Mouse (Mus musculus) limb, embryonic 13.5 days (tissue): ENCODE measurements around the gene Serpinf2. TPM values are rescaled to one million over a fixed set of nuclear protein-coding genes. Genes with fewer than 3 reads are reported as not detected.
"Not testable (repeated sequence)": the region's sequence is repeated elsewhere in the genome, so short reads cannot be mapped to it uniquely, and the experiment has no call there.

Source experiments
- ATAC-seq: fragments of 200-750 bp; cut with Nextera tagmentation; 2 replicates; pipeline ENCODE4 v1.8.0; 2017; ENCODE audit warnings: low read depth, moderate number of reproducible peaks, moderate TSS enrichment; ENCODE audit not compliant: low FRiP score
- H3K27ac ChIP-seq: fragments of 300-500 bp; sonication (generic); 2 replicates; pipeline ENCODE4 v1.5.1; 2015; ENCODE audit warnings: inconsistent platforms, mild to moderate bottlenecking, moderate library complexity
- H3K27me3 ChIP-seq: fragments of 300-500 bp; sonication (generic); 2 replicates; pipeline ENCODE4 v1.6.1; 2015; ENCODE audit warnings: mild to moderate bottlenecking, inconsistent platforms
- H3K36me3 ChIP-seq: fragments of 300-500 bp; sonication (generic); 2 replicates; pipeline ENCODE4 v1.6.1; 2015; ENCODE audit warnings: inconsistent platforms, mild to moderate bottlenecking, moderate library complexity
- H3K4me1 ChIP-seq: fragments of 300-500 bp; sonication (generic); 2 replicates; pipeline ENCODE4 v1.6.1; 2015; ENCODE audit warnings: inconsistent platforms
- H3K4me2 ChIP-seq: fragments of 300-500 bp; sonication (generic); replicated peaks from 2 replicates; pipeline ENCODE4 v1.6.1; 2015; ENCODE audit warnings: inconsistent platforms, mild to moderate bottlenecking, moderate library complexity
- H3K4me3 ChIP-seq: fragments of 300-500 bp; sonication (generic); 2 replicates; pipeline ENCODE4 v1.5.1; 2015; ENCODE audit warnings: moderate library complexity, mild to moderate bottlenecking, inconsistent platforms
- H3K9ac ChIP-seq: fragments of 300-500 bp; sonication (generic); 2 replicates; pipeline ENCODE4 v1.6.1; 2015; ENCODE audit warnings: mild to moderate bottlenecking, inconsistent platforms
- H3K9me3 ChIP-seq: fragments of 300-500 bp; sonication (generic); 2 replicates; pipeline ENCODE4 v1.6.1; 2016; ENCODE audit warnings: inconsistent platforms
- WGBS: fragments of 180-500 bp; shearing (Covaris S2); methylation state at CpG from one replicate; pipeline ENCODE4 v1.1.7; 2015; 5-methylcytosine and 5-hydroxymethylcytosine counted together
- microRNA counts: library from miRNA; unstranded; fragments of <30 nt; microRNA quantifications from one replicate; lab custom pipeline; 2016
- microRNA-seq: library from miRNA; unstranded; fragments of <30 nt; microRNA quantifications from one replicate; pipeline ENCODE4, GENCODE M21; 2016
- polyA plus RNA-seq: library from polyadenylated mRNA; unstranded; fragments of >200 nt; fragmentation: Nextera tagmentation; extraction: Ambion mirVana; gene quantifications from 2 replicates; pipeline ENCODE4 v1.2.1, GENCODE M21; 2015

Gene Serpinf2
- polyA plus RNA-seq, 1 experiment from 2014 or later = 0.14 TPM

DNA sequence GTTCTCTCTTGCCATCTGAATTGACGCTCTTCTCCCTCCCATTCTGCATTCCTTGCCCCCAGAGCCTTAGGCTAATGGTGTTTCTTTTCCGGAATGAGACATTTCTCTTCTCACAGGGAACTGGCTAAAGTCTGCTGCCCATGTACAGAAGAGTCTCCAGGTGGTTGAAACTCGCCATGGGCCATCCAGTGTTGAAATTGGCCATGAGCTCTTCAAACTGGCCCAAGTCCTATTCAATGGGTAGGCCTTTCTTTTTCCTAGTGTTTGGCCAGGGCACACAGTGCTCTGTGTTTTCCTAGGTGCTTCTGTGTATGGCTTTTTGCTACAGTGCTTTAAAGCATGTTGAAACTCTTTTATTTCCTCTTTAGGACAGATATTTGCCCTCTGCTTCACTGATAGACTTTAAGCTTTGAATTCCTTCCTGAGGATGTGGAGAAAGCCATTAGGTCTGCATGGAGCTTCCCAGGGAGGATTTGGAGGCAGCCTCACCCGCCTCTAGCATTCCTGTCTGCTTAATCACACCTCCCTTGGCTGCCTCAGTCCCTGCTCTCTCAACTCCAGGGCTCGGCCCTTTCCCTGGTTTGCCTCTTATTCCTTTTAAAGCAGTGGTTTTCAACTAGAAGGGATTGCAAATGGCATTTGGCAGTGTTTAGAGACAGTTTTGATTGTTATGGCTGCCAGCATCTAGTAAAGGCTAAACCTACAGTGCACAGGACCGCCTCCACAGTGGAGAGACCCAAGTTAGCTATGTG is 35.9 kb downstream of the Serpinf2 start:
- no peaks in the 10 kb centered on the region for H3K9me3 ChIP-seq
- no peaks in the 10 kb centered on the region for H3K4me1 ChIP-seq
- peaks cover 22% of the 10 kb centered on the region for H3K36me3 ChIP-seq
- H3K4me2 ChIP-seq = no peak overlapping the region
- no peak for ATAC-seq
- no peak overlapping the region for H3K9ac ChIP-seq
- H3K27ac ChIP-seq = no peak overlapping the region
- WGBS = 70% methylated on average over 6 of the region's 6 CpGs
- H3K4me3 ChIP-seq = no peak overlapping the region
- no peaks in the 10 kb centered on the region for H3K27me3 ChIP-seq

DNA sequence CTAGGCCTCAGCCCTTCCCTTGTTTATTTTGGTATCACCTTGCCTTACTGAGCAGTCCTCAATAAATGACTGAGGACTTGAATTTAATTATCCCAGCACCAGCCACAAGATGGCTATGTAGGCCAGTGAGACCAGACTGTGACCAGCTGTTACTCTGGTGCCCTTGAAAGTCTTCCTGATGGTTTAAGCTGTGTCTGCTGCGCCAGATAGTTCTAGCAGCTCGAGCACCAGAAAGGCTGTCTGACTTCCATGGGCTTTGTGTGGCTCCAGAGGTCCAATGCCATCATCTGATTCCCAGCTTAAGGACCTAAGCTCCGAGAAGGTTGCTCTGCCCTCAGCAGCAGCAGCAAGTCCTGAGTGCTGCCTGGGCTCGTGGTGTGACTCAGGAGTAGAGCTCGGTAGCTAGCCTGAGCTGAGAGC is 37.1 kb downstream of the Serpinf2 start:
- Histone ChIP-seq H3K4me3 (no peak overlapping the region), H3K4me1 (no peaks in the 10 kb centered on the region), H3K9ac (no peak overlapping the region), H3K4me2 (no peak overlapping the region), H3K27ac (no peak overlapping the region), H3K36me3 (peaks cover 22% of the 10 kb centered on the region), H3K9me3 (no peaks in the 10 kb centered on the region), H3K27me3 (no peaks in the 10 kb centered on the region)
- WGBS = 58% methylated on average over 5 of the region's 5 CpGs
- no peak for ATAC-seq

DNA sequence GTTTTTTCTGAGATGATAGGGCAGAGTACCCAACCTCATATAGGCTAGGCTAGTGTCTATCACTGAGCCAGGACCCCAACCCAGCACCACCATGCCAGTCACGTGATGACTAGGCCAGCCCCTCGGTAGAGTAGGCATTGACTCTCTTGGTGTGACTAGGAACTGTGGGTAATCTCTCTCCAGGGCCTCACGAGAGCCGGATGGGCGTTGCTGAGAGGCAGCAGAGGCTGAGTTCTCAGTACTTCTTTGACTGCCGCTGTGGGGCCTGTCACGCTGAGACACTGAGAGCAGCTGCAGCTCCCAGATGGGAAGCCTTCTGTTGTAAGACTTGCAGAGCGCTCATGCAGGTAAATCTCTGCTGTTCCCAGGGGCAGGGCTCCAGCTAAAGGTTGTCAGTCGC is 39.3 kb downstream of the Serpinf2 start:
- H3K4me3 ChIP-seq = no peak overlapping the region
- peaks cover 22% of the 10 kb centered on the region for H3K36me3 ChIP-seq
- H3K9ac ChIP-seq = no peak overlapping the region
- H3K4me2 ChIP-seq = no peak overlapping the region
- H3K27ac ChIP-seq = no peak overlapping the region
- WGBS = 74% methylated on average over 9 of the region's 9 CpGs
- no peaks in the 10 kb centered on the region for H3K27me3 ChIP-seq
- no peak for ATAC-seq
- no peaks in the 10 kb centered on the region for H3K9me3 ChIP-seq
- no peaks in the 10 kb centered on the region for H3K4me1 ChIP-seq

DNA sequence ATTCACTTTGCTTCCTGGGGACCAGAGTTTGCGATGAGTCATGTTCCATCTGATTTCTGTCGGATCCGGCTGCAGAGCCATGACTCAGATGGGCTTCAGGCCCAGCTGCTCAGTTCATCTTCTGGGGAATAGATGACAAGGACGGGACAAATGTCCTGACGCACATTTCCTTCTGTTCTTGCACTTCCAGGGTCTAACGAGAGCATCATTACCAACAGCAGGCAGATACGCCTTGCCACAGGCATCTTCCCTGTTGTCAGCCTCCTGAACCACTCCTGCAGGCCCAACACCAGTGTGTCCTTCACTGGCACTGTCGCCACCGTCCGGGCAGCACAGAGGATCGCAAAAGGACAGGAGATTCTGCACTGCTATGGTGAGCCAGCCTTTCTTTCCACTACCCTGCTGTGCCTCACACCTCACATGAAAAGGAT is 40.0 kb downstream of the Serpinf2 start:
- H3K4me3 ChIP-seq = no peak overlapping the region
- no peak overlapping the region for H3K9ac ChIP-seq
- H3K27me3 ChIP-seq = no peaks in the 10 kb centered on the region
- H3K4me2 ChIP-seq = no peak overlapping the region
- ATAC-seq = no peak
- 79% methylated on average over 11 of the region's 11 CpGs for WGBS
- no peak overlapping the region for H3K27ac ChIP-seq
- no peaks in the 10 kb centered on the region for H3K4me1 ChIP-seq
- 0 out of 2 replicates have a peak, but pooled peaks cover 3% of the 10 kb centered on the region for H3K9me3 ChIP-seq
- H3K36me3 ChIP-seq = peaks cover 22% of the 10 kb centered on the region

DNA sequence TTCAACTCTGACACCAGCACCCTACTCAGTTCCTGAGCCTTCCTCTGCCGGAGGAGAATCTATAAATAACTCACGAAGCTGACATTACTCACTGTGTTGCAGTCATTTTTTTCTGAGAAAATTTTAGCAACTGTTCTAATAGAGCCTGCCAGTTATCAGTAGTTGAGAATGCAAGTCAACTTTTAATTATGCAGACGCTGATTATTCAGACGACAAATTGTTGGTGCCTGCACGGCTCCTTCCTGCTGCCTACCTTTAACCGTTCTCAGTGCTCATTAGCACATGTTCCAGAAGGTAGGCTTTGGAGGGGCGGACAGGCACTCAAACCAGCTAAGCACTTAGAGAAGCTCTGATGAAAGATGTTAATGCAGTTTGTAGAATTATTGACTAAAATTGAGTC is 41.9 kb downstream of the Serpinf2 start:
- Histone ChIP-seq H3K4me1 (no peaks in the 10 kb centered on the region), H3K36me3 (peaks cover 17% of the 10 kb centered on the region), H3K27ac (no peak overlapping the region), H3K4me2 (no peak overlapping the region), H3K9me3 (0 out of 2 replicates have a peak, but pooled peaks cover 3% of the 10 kb centered on the region), H3K4me3 (no peak overlapping the region), H3K27me3 (no peaks in the 10 kb centered on the region), H3K9ac (no peak overlapping the region)
- no peak for ATAC-seq
- 74% methylated on average over 7 of the region's 7 CpGs for WGBS

DNA sequence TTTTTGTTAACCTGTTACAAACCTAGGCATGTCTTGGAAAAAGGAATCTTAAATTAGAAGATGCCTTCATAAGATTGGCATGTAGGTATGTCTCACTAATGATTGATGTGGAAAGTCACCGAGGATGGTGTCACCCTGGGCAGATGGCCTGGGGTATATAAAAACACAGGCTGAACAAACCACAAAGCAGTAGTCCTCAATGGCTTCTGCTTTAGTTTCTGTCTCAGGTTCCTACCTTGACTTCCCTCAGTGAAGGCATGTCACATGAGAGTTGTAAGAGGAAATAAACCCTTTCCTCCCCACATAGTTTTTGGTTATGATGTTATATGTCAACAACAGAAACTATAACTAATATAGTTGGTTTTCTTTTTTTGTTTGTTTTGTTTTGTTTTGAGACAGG is 43.8 kb downstream of the Serpinf2 start:
- ATAC-seq = no peak
- Histone ChIP-seq H3K27me3 (no peaks in the 10 kb centered on the region), H3K27ac (no peak overlapping the region), H3K9me3 (0 out of 2 replicates have a peak, but pooled peaks cover 3% of the 10 kb centered on the region), H3K4me3 (no peak overlapping the region), H3K4me1 (no peaks in the 10 kb centered on the region), H3K36me3 (peaks cover 14% of the 10 kb centered on the region), H3K4me2 (no peak overlapping the region), H3K9ac (no peak overlapping the region)
- WGBS = 83% methylated on average over 1 of the region's 1 CpGs

DNA sequence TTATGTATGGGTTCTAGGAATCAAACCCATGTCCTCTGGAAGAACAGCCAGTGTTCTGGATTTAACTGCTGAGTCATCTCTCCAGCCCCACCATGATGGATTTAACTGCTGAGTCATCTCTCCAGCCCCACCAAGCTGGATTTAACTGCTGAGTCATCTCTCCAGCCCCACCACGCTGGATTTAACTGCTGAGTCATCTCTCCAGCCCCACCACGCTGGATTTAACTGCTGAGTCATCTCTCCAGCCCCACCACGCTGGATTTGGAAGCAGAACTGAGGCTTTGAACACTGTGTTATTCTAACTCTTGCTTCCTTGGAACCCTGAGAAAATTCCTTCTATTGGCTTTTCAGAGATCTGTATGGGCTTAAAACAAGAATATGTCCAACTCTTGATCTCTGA is 55.9 kb downstream of the Serpinf2 start:
- H3K9ac ChIP-seq, H3K9me3 ChIP-seq, H3K27ac ChIP-seq, H3K4me2 ChIP-seq, H3K4me1 ChIP-seq, ATAC-seq, H3K27me3 ChIP-seq, H3K4me3 ChIP-seq: not testable (repeated sequence)
- 63% methylated on average over 3 of the region's 3 CpGs for WGBS
- H3K36me3 ChIP-seq = peaks cover 13% of the 10 kb centered on the region

MicroRNA genes within 50 kb of the gene (microRNA counts, 519-probe panel; counts per million panel counts)
- microRNA mmu-miR-22 (lab: Ali Mortazavi, UCI) = 4,156 counts per million, percentile 80 among the panel's probes with 10 or more counts

Small RNA genes lying within 50 kb of the gene (microRNA-seq; reads per million reads assigned to microRNA genes)
- gene Mir22 = 2,198 reads per million, percentile 83 among the genes with 10 or more reads in this experiment

Other genes starting within 250 kb of the Serpinf2 start
- gene Dph1, start 248.3 kb downstream of the Serpinf2 start, polyA plus RNA-seq = 23.9 and 24.9 TPM in 2 replicates
- gene Rtn4rl1, start 245.8 kb downstream of the Serpinf2 start, polyA plus RNA-seq = 2.3 and 3.1 TPM in 2 replicates
- gene Rpa1, start 91.3 kb downstream of the Serpinf2 start, polyA plus RNA-seq = 119 and 130 TPM in 2 replicates
- gene Smyd4, start 91.2 kb downstream of the Serpinf2 start, polyA plus RNA-seq = 16.9 and 20.1 TPM in 2 replicates
- 227 and 235 TPM in 2 replicates for gene Serpinf1, start 16.9 kb downstream of the Serpinf2 start, polyA plus RNA-seq
- 5.8 and 5.9 TPM in 2 replicates for gene Wdr81, start 15.1 kb upstream of the Serpinf2 start, polyA plus RNA-seq
- gene Tlcd2, start 22.1 kb upstream of the Serpinf2 start, polyA plus RNA-seq = 26.4 and 26.9 TPM in 2 replicates
- gene Prpf8, start 47.2 kb upstream of the Serpinf2 start, polyA plus RNA-seq = 60.8 and 63.0 TPM in 2 replicates
- 0.34 and 0.66 TPM in 2 replicates for gene Rilp, start 70.5 kb upstream of the Serpinf2 start, polyA plus RNA-seq
- gene Scarf1, start 73.9 kb upstream of the Serpinf2 start, polyA plus RNA-seq = 6.0 and 6.6 TPM in 2 replicates
- 4.8 TPM in 2 replicates for gene Slc43a2, start 92.1 kb upstream of the Serpinf2 start, polyA plus RNA-seq
- gene Pitpna, start 148.5 kb upstream of the Serpinf2 start, polyA plus RNA-seq = 60.9 and 62.5 TPM in 2 replicates
- 21.1 and 22.0 TPM in 2 replicates for gene Inpp5k, start 191.4 kb upstream of the Serpinf2 start, polyA plus RNA-seq
- 34.2 and 38.0 TPM in 2 replicates for gene Myo1c, start 210.9 kb upstream of the Serpinf2 start, polyA plus RNA-seq
- gene Crk, start 239.7 kb upstream of the Serpinf2 start, polyA plus RNA-seq = 126 and 128 TPM in 2 replicates